24 mouse cellular contexts compared by ENCODE assay signal in the genomic region with DNA sequence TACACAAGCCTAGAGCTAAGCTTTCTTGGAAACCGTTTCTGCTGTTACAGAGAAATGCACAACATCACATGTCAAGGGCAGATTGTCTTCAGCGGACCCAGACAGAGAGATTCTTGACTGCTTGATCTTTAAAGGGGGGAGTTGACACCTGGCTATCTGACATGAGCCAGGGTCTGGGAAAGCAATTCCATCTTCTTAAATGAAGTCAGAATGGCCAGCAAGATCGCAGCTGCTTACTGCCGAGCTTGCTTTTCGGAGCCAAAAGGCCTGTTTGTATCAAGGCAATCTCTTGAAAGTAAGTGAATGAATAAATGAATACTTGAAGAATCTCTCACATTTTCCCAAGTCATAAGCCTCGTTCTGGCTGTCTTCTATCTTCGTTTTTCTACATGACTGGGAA. TPM values are rescaled to one million over a fixed set of nuclear protein-coding genes. Genes with fewer than 3 reads are reported as not detected.
DNase-seq lines count a peak whose midpoint lies in the region; ATAC-seq and TF ChIP-seq lines count a peak whose summit lies in the region.
"Had no signal": no experiment of that assay in that cellular context is flagged by ENCODE, and none has a peak within 500 bp of the region (broad histone marks: within the 10 kb centered on the region; RNA-seq: fewer than 3 reads in every experiment).

No protein-coding gene starts in this region.

- H3K4me3 ChIP-seq in hindbrain, embryonic 13.5 days: no peak overlapping the region
- no peak overlapping the region for H3K4me3 ChIP-seq in hindbrain, embryonic 10.5 days
- H3K4me3 ChIP-seq: forebrain, embryonic 10.5 days; heart, adult 2 months; heart, embryonic 12.5 days; limb, embryonic 12.5 days; liver, embryonic 15.5 days; neural tube, embryonic 15.5 days had no signal

- peak overlapping the region; percentile 23; the same call in 1 of the 2 replicates for H3K27ac ChIP-seq in hindbrain, embryonic 13.5 days
- no peak overlapping the region for H3K27ac ChIP-seq in hindbrain, embryonic 10.5 days
- H3K27ac ChIP-seq: forebrain, embryonic 10.5 days; heart, adult 2 months; liver, embryonic 15.5 days; neural tube, embryonic 15.5 days had no signal

- H3K4me1 ChIP-seq in hindbrain, embryonic 13.5 days (replicated peaks): 0 out of 2 replicates have a peak, but pooled peaks cover 9% of the 10 kb centered on the region
- no peaks in the 10 kb centered on the region for H3K4me1 ChIP-seq in hindbrain, embryonic 10.5 days (replicated peaks)
- H3K4me1 ChIP-seq: heart, embryonic 12.5 days; liver, embryonic 15.5 days had no signal

- no peak overlapping the region for H3K9ac ChIP-seq in hindbrain, embryonic 13.5 days
- H3K9ac ChIP-seq: heart, embryonic 12.5 days; limb, embryonic 12.5 days; liver, embryonic 15.5 days; lung, embryonic 14.5 days; neural tube, embryonic 15.5 days had no signal

- H3K36me3 ChIP-seq in hindbrain, embryonic 13.5 days: no peaks in the 10 kb centered on the region
- H3K36me3 ChIP-seq in hindbrain, embryonic 10.5 days: no peaks in the 10 kb centered on the region
- H3K36me3 ChIP-seq: forebrain, embryonic 10.5 days; heart, embryonic 12.5 days; limb, embryonic 12.5 days; liver, embryonic 15.5 days; neural tube, embryonic 15.5 days had no signal

- ATAC-seq in hindbrain, embryonic 13.5 days (ENCODE audit: low FRiP score): no peak
- ATAC-seq: forebrain, embryonic 16.5 days had no signal

- intact Hi-C loops in left cerebral cortex, postnatal 4 days (cut with DNase I): no loop called here
- intact Hi-C loops in left cerebral cortex, postnatal 14 days (cut with DNase I): no loop called here

- H3K4me2 ChIP-seq in hindbrain, embryonic 13.5 days: no peak overlapping the region
- H3K4me2 ChIP-seq: heart, embryonic 12.5 days; limb, embryonic 12.5 days; liver, embryonic 15.5 days; lung, embryonic 14.5 days; neural tube, embryonic 15.5 days had no signal

- no peaks in the 10 kb centered on the region for H3K27me3 ChIP-seq in hindbrain, embryonic 13.5 days
- no peaks in the 10 kb centered on the region for H3K27me3 ChIP-seq in hindbrain, embryonic 10.5 days (ENCODE audit: insufficient read depth, poor library complexity, severe bottlenecking)
- H3K27me3 ChIP-seq: heart, embryonic 12.5 days; limb, embryonic 12.5 days; liver, embryonic 15.5 days; neural tube, embryonic 15.5 days had no signal

- 86% methylated on average over 7 of the region's 7 CpGs for WGBS in hindbrain, embryonic 13.5 days
- 87% methylated on average over 7 of the region's 7 CpGs for WGBS in hindbrain, embryonic 10.5 days

- peak; percentile 57 to 60 for DNase-seq in cerebellum, postnatal 10 days
- DNase-seq in cerebellum, adult 18-20 months: no peak
- no peak for DNase-seq in hindbrain, embryonic 10.5 days (ENCODE audit: low spot score)
- DNase-seq in left cerebral cortex, postnatal 4 days: peak; percentile 32
- DNase-seq in left cerebral cortex, postnatal 14 days (ENCODE audit: low spot score in 2 of 2): no peak
- peak; percentile 39 for DNase-seq in brain, embryonic 14.5 days (ENCODE audit: low read depth)
- DNase-seq: adrenal gland, postnatal 25 days; cerebellum, adult 9-10 months; heart, adult 2 months; heart, postnatal 4 days; kidney, adult 2 months; kidney, postnatal 36 days; lung, embryonic 14.5 days; lung, postnatal 14 days; retina, postnatal 1 day; right cerebral cortex, postnatal 14 days; thymus, postnatal 4 days had no signal

- H3K9me3 ChIP-seq in hindbrain, embryonic 13.5 days: no peaks in the 10 kb centered on the region
- no peaks in the 10 kb centered on the region for H3K9me3 ChIP-seq in hindbrain, embryonic 10.5 days
- H3K9me3 ChIP-seq: forebrain, embryonic 10.5 days; heart, embryonic 12.5 days; limb, embryonic 12.5 days; liver, embryonic 15.5 days; neural tube, embryonic 15.5 days had no signal

- no peak for TF ChIP-seq CTCF in brain, embryonic 14.5 days (IDR thresholded peaks at IDR 0.05; ENCODE audit: borderline replicate concordance, extremely low read depth, insufficient read depth, insufficient read length)

- TF ChIP-seq POLR2A in brain, embryonic 14.5 days (IDR thresholded peaks at IDR 0.05; ENCODE audit: borderline replicate concordance, extremely low read depth, insufficient read depth, insufficient read length, poor library complexity, severe bottlenecking): no peak

RNA-seq across cellular contexts. Expression of a gene that starts 36.6 kb away (rescaled TPM):
- polyA plus RNA-seq in hindbrain, embryonic 13.5 days (2015; fragmentation: Nextera tagmentation; extraction: Ambion mirVana): 51.8 and 52.7 TPM in 2 replicates
- polyA plus RNA-seq in hindbrain, embryonic 10.5 days (2016; fragmentation: Nextera tagmentation; extraction: Ambion mirVana): 34.9 and 43.8 TPM in 2 replicates
- 10 to 100 TPM; 46.8 to 48.7 TPM for total RNA-seq in left cerebral cortex, postnatal 4 days (2021)
- 10 to 100 TPM; 34.6 to 36.9 TPM for total RNA-seq in left cerebral cortex, postnatal 14 days (2021)
- polyA plus RNA-seq in brain, embryonic 14.5 days (2012; rRNA removed): 33.7 and 43.3 TPM in 2 replicates

Comparison
In these comparisons a context has a peak if more than half of its experiments do, and no peak if none do; other contexts are left out.
1. DNase-seq: peak in cerebellum, postnatal 10 days (2 of 2), left cerebral cortex, postnatal 4 days (single experiment) and brain, embryonic 14.5 days (single experiment); none in cerebellum, adult 18-20 months (0 of 2), hindbrain, embryonic 10.5 days (single experiment) and left cerebral cortex, postnatal 14 days (0 of 2).